Comparison of ENCODE assay signal across 26 mouse cellular contexts in the genomic region with DNA sequence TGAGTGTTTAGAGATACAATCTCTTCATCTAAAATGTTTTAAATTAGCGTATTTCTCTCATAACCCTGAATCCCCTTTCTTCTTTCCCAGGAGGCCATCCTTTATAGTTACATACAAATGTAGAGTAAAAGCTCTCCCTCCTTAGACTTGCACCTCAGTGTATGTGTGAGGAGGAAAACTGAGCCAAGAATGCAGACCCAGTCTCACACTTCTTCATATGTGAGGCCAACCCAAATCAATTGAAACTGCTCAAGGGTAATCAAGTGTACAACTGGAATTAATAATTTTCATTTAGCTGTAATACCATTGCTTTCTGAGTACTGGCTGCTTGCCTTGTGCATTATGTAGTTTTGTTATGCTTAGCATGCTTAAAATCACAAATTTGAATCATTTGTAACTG.
"Had no signal": no experiment of that assay in that cellular context is flagged by ENCODE, and none has a peak within 500 bp of the region (broad histone marks: within the 10 kb centered on the region; RNA-seq: fewer than 3 reads in every experiment).

No protein-coding gene starts in this region.

- H3K9me3 ChIP-seq: heart, embryonic 10.5 days; heart, embryonic 12.5 days; hindbrain, embryonic 10.5 days; hindbrain, embryonic 12.5 days; intestine, embryonic 15.5 days; limb, embryonic 13.5 days; limb, embryonic 15.5 days; liver, embryonic 12.5 days had no signal

- H3K4me2 ChIP-seq: heart, embryonic 12.5 days; hindbrain, embryonic 12.5 days; hindbrain, embryonic 14.5 days; intestine, embryonic 15.5 days; limb, embryonic 13.5 days; limb, embryonic 15.5 days; liver, embryonic 12.5 days had no signal

- DNase-seq: gastrocnemius, adult 2 months; gastrocnemius, postnatal 10 days; gastrocnemius, postnatal 25 days; heart, adult 18-20 months; heart, postnatal 10 days; heart, postnatal 4 days; kidney, adult 18-20 months; kidney, adult 8-10 months; kidney, postnatal 14 days; kidney, postnatal 36 days; layer of hippocampus, adult 9-11 months; layer of hippocampus, postnatal 36 days; left cerebral cortex, postnatal 4 days had no signal

- H3K4me3 ChIP-seq: gastrocnemius, adult 2 months; heart, embryonic 10.5 days; heart, embryonic 12.5 days; hindbrain, embryonic 10.5 days; hindbrain, embryonic 12.5 days; intestine, embryonic 15.5 days; limb, embryonic 13.5 days; limb, embryonic 15.5 days; liver, embryonic 12.5 days had no signal

- H3K36me3 ChIP-seq: heart, embryonic 10.5 days; heart, embryonic 12.5 days; hindbrain, embryonic 10.5 days; hindbrain, embryonic 12.5 days; intestine, embryonic 15.5 days; limb, embryonic 13.5 days; limb, embryonic 15.5 days; liver, embryonic 12.5 days had no signal

- H3K27me3 ChIP-seq: heart, embryonic 12.5 days; hindbrain, embryonic 12.5 days; intestine, embryonic 15.5 days; limb, embryonic 13.5 days; limb, embryonic 15.5 days; liver, embryonic 12.5 days had no signal

- ATAC-seq: hindbrain, embryonic 16.5 days; inflammation-experienced regulatory T-cells, adult 6 months; intestine, embryonic 15.5 days; intestine, postnatal 0 days; liver, embryonic 12.5 days had no signal

- H3K9ac ChIP-seq: heart, embryonic 12.5 days; hindbrain, embryonic 12.5 days; hindbrain, embryonic 14.5 days; intestine, embryonic 15.5 days; limb, embryonic 13.5 days; limb, embryonic 15.5 days; liver, embryonic 12.5 days; liver, embryonic 14.5 days had no signal

- H3K4me1 ChIP-seq: heart, embryonic 10.5 days; heart, embryonic 12.5 days; hindbrain, embryonic 10.5 days; hindbrain, embryonic 12.5 days; intestine, embryonic 15.5 days; limb, embryonic 13.5 days; limb, embryonic 15.5 days; liver, embryonic 12.5 days had no signal

- H3K27ac ChIP-seq: gastrocnemius, adult 2 months; heart, embryonic 10.5 days; hindbrain, embryonic 10.5 days; hindbrain, embryonic 12.5 days; hindbrain, embryonic 14.5 days; intestine, embryonic 15.5 days; limb, embryonic 13.5 days; limb, embryonic 15.5 days; liver, embryonic 12.5 days; liver, embryonic 14.5 days had no signal
